Mouse (Mus musculus): Measurements from ENCODE around the gene Erich2. TPM values are rescaled to one million over a fixed set of nuclear protein-coding genes. Genes with fewer than 3 reads are reported as not detected.

Gene Erich2
- polyA plus RNA-seq, 1 experiment from 2014 or later, result not detected

- Histone ChIP-seq H3K27ac (ENCODE audit: low read depth, low read length) (no peak overlapping the region), H3K4me2 (no peak overlapping the region), H3K4me3 (ENCODE audit: low read depth, low read length) (no peak overlapping the region), H3K27me3 (replicated peaks; ENCODE audit: control insufficient read depth, insufficient read depth, low read length) (peaks cover 100% of the 10 kb centered on the region), H3K4me1 (replicated peaks; ENCODE audit: control insufficient read depth, insufficient read depth, low read length) (peaks cover 15% of the 10 kb centered on the region), H3K36me3 (ENCODE audit: control insufficient read depth, insufficient read depth, low read length) (no peaks in the 10 kb centered on the region), H3K9me3 (ENCODE audit: control insufficient read depth, low read length) (no peaks in the 10 kb centered on the region), H3K9ac (ENCODE audit: low read depth, low read length) (no peak overlapping the region)
- 5% methylated on average over 38 of the region's 38 CpGs for WGBS
- ATAC-seq (replicated peaks; ENCODE audit: low FRiP score) (no peak), DNase-seq (ENCODE audit: low spot score) (no peak)
Measured at GRCm38 (mm10) chr2:70563721-70564645, 55.4 kb downstream of the Erich2 start.

- H3K4me3 ChIP-seq (ENCODE audit: low read depth, low read length), result no peak overlapping the region
- peaks cover 15% of the 10 kb centered on the region for H3K4me1 ChIP-seq (replicated peaks; ENCODE audit: control insufficient read depth, insufficient read depth, low read length)
- H3K4me2 ChIP-seq, result no peak overlapping the region
- WGBS, result 6% methylated on average over 15 of the region's 15 CpGs
- peaks cover 100% of the 10 kb centered on the region for H3K27me3 ChIP-seq (replicated peaks; ENCODE audit: control insufficient read depth, insufficient read depth, low read length)
- DNase-seq (ENCODE audit: low spot score) (no peak), ATAC-seq (replicated peaks; ENCODE audit: low FRiP score) (no peak)
- H3K9me3 ChIP-seq (ENCODE audit: control insufficient read depth, low read length), result no peaks in the 10 kb centered on the region
- H3K36me3 ChIP-seq (ENCODE audit: control insufficient read depth, insufficient read depth, low read length), result no peaks in the 10 kb centered on the region
- H3K27ac ChIP-seq (ENCODE audit: low read depth, low read length), result no peak overlapping the region
- H3K9ac ChIP-seq (ENCODE audit: low read depth, low read length), result no peak overlapping the region
Measured at GRCm38 (mm10) chr2:70564646-70565315, 56.2 kb downstream of the Erich2 start.

- Histone ChIP-seq H3K9me3 (ENCODE audit: control insufficient read depth, low read length) (no peaks in the 10 kb centered on the region), H3K36me3 (ENCODE audit: control insufficient read depth, insufficient read depth, low read length) (no peaks in the 10 kb centered on the region), H3K27me3 (replicated peaks; ENCODE audit: control insufficient read depth, insufficient read depth, low read length) (peaks cover 95% of the 10 kb centered on the region), H3K4me2 (peak overlapping the region; percentile 31), H3K4me3 (ENCODE audit: low read depth, low read length) (no peak overlapping the region; the same call in 1 of the 2 replicates), H3K4me1 (replicated peaks; ENCODE audit: control insufficient read depth, insufficient read depth, low read length) (peaks cover 15% of the 10 kb centered on the region), H3K27ac (ENCODE audit: low read depth, low read length) (no peak overlapping the region), H3K9ac (ENCODE audit: low read depth, low read length) (no peak overlapping the region)
- no peak for ATAC-seq (replicated peaks; ENCODE audit: low FRiP score)
- WGBS, result 4% methylated on average over 30 of the region's 30 CpGs
- no peak for DNase-seq (ENCODE audit: low spot score)
Measured at GRCm38 (mm10) chr2:70565651-70566602, 57.3 kb downstream of the Erich2 start.

GRCm38 (mm10) chr2:70566603-70566981 is 58.0 kb downstream of the Erich2 start:
- H3K4me2 ChIP-seq, result peak overlapping the region; percentile 31
- no peak overlapping the region for H3K9ac ChIP-seq (ENCODE audit: low read depth, low read length)
- H3K27ac ChIP-seq (ENCODE audit: low read depth, low read length), result no peak overlapping the region
- no peaks in the 10 kb centered on the region for H3K9me3 ChIP-seq (ENCODE audit: control insufficient read depth, low read length)
- DNase-seq (ENCODE audit: low spot score) (peak; percentile 40), ATAC-seq (replicated peaks; ENCODE audit: low FRiP score) (no peak)
- no peak overlapping the region for H3K4me3 ChIP-seq (ENCODE audit: low read depth, low read length)
- peaks cover 15% of the 10 kb centered on the region for H3K4me1 ChIP-seq (replicated peaks; ENCODE audit: control insufficient read depth, insufficient read depth, low read length)
- peaks cover 95% of the 10 kb centered on the region for H3K27me3 ChIP-seq (replicated peaks; ENCODE audit: control insufficient read depth, insufficient read depth, low read length)
- 3% methylated on average over 18 of the region's 18 CpGs for WGBS
- no peaks in the 10 kb centered on the region for H3K36me3 ChIP-seq (ENCODE audit: control insufficient read depth, insufficient read depth, low read length)

GRCm38 (mm10) chr2:70567071-70567681 is 58.6 kb downstream of the Erich2 start:
- Histone ChIP-seq H3K4me2 (peak overlapping the region; percentile 57), H3K4me1 (replicated peaks; ENCODE audit: control insufficient read depth, insufficient read depth, low read length) (peaks cover 13% of the 10 kb centered on the region), H3K9me3 (ENCODE audit: control insufficient read depth, low read length) (no peaks in the 10 kb centered on the region), H3K27me3 (replicated peaks; ENCODE audit: control insufficient read depth, insufficient read depth, low read length) (peaks cover 92% of the 10 kb centered on the region), H3K36me3 (ENCODE audit: control insufficient read depth, insufficient read depth, low read length) (no peaks in the 10 kb centered on the region), H3K27ac (ENCODE audit: low read depth, low read length) (no peak overlapping the region), H3K9ac (ENCODE audit: low read depth, low read length) (no peak overlapping the region), H3K4me3 (ENCODE audit: low read depth, low read length) (peak overlapping the region; percentile 22; the same call in 1 of the 2 replicates)
- peak; percentile 50 for DNase-seq (ENCODE audit: low spot score)
- WGBS, result 6% methylated on average over 23 of the region's 23 CpGs
- no peak for ATAC-seq (replicated peaks; ENCODE audit: low FRiP score)

- peak overlapping the region; percentile 22; the same call in 1 of the 2 replicates for H3K4me3 ChIP-seq (ENCODE audit: low read depth, low read length)
- peaks cover 11% of the 10 kb centered on the region for H3K4me1 ChIP-seq (replicated peaks; ENCODE audit: control insufficient read depth, insufficient read depth, low read length)
- no peak for DNase-seq (ENCODE audit: low spot score)
- H3K27ac ChIP-seq (ENCODE audit: low read depth, low read length), result no peak overlapping the region
- no peaks in the 10 kb centered on the region for H3K9me3 ChIP-seq (ENCODE audit: control insufficient read depth, low read length)
- no peaks in the 10 kb centered on the region for H3K36me3 ChIP-seq (ENCODE audit: control insufficient read depth, insufficient read depth, low read length)
- no peak overlapping the region for H3K9ac ChIP-seq (ENCODE audit: low read depth, low read length)
- peak overlapping the region; percentile 57 for H3K4me2 ChIP-seq
- ATAC-seq (replicated peaks; ENCODE audit: low FRiP score), result no peak
- peaks cover 91% of the 10 kb centered on the region for H3K27me3 ChIP-seq (replicated peaks; ENCODE audit: control insufficient read depth, insufficient read depth, low read length)
- WGBS, result 2% methylated on average over 12 of the region's 12 CpGs
Measured at GRCm38 (mm10) chr2:70567682-70568077, 59.1 kb downstream of the Erich2 start.

- Histone ChIP-seq H3K4me1 (replicated peaks; ENCODE audit: control insufficient read depth, insufficient read depth, low read length) (peaks cover 11% of the 10 kb centered on the region), H3K9ac (ENCODE audit: low read depth, low read length) (no peak overlapping the region)
Measured at GRCm38 (mm10) chr2:70568198-70568941, 59.8 kb downstream of the Erich2 start.

More at GRCm38 (mm10) chr2:70568198-70568941, 59.8 kb downstream of the Erich2 start:
- WGBS, result 2% methylated on average over 34 of the region's 34 CpGs
- ATAC-seq (replicated peaks; ENCODE audit: low FRiP score) (no peak), DNase-seq (ENCODE audit: low spot score) (peak; percentile 51)
- H3K27ac ChIP-seq (ENCODE audit: low read depth, low read length), result no peak overlapping the region
- H3K4me2 ChIP-seq, result peak overlapping the region; percentile 57
- no peaks in the 10 kb centered on the region for H3K36me3 ChIP-seq (ENCODE audit: control insufficient read depth, insufficient read depth, low read length)
- peak overlapping the region; percentile 22 for H3K4me3 ChIP-seq (ENCODE audit: low read depth, low read length)
- H3K9me3 ChIP-seq (ENCODE audit: control insufficient read depth, low read length), result no peaks in the 10 kb centered on the region
- peaks cover 84% of the 10 kb centered on the region for H3K27me3 ChIP-seq (replicated peaks; ENCODE audit: control insufficient read depth, insufficient read depth, low read length)

Data from liver, embryonic 11.5 days (tissue).